Mouse (Mus musculus): Measurements from ENCODE around the gene Itm2c. TPM values are rescaled to one million over a fixed set of nuclear protein-coding genes. Genes with fewer than 3 reads are reported as not detected.
A peak's percentile ranks its signal among the peaks of the same experiment; 100 is the strongest.

Itm2c gene
- polyA plus RNA-seq, 1 experiment from 2014 or later = 233 TPM

DNA sequence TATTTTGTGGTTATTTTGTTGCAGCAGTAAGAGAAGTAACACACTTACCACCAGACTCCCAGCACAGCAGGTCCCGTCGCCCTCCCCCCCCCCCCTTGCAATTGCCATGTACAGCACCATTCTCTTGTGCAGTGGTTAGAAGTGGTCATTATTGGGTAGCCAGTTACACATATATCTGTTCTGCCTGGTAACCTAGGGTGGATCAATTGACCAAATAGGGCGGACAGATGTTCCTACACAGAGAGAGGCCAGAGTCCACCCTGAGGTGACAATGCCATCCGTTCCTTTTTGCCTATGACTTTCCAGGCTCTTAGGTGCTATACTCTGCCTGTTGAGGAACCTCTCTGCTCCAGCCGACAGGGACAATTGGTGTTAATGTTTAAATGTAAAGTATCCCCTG, 31.1 kb downstream of the Itm2c start:
- Histone ChIP-seq H3K9ac (no peak overlapping the region), H3K4me1 (peaks cover 31% of the 10 kb centered on the region), H3K4me2 (no peak overlapping the region), H3K36me3 (replicated peaks) (no peaks in the 10 kb centered on the region), H3K9me3 (no peaks in the 10 kb centered on the region), H3K4me3 (no peak overlapping the region), H3K27me3 (replicated peaks) (no peaks in the 10 kb centered on the region), H3K27ac (no peak overlapping the region)
- 86% methylated on average over 5 of the region's 5 CpGs for WGBS
- no peak for ATAC-seq (replicated peaks)

DNA sequence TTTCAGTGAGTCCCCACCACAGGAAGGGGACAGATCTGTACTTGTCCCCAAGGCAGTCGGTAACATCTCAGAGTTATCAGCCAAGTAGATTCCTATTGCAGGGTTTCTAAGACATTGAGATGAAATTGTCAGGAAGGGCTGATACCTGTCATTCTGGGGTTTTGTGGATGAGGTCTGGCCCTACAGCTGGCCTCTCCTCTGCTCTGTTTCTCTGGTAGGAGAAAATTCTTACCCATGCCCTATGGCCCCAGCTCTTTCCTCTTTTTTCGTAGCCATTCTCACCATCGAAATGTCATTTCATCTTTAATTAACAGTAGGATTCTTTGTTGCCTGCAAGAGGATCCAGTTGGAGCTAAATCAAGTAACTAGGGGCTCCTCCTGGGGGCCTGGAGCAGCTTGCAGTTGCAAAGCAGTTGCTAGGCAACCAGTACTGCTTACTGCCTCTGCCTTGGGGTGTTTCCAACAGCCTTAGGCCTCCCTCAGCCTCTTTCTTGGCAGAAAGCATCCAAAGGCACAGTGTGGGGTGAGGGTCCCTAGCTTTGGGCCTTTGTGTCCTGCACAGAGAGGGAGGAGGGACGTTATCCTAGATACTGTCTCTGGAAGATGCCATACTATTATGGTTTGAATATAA, 34.1 kb downstream of the Itm2c start, which contains the start of gene 4933407L21Rik:
Gene 4933407L21Rik (plus strand): TSS at position 427 of the 631 bp plus-strand sequence.
- H3K36me3 ChIP-seq (replicated peaks) = no peaks in the 10 kb centered on the region
- H3K9ac ChIP-seq = no peak within 1 kb of the TSS
- H3K9me3 ChIP-seq = no peaks in the 10 kb centered on the region
- peak within 1 kb of the TSS; percentile 86 for H3K27ac ChIP-seq
- peak; percentile 93 for ATAC-seq (replicated peaks)
- no peaks in the 10 kb centered on the region for H3K27me3 ChIP-seq (replicated peaks)
- no peak within 1 kb of the TSS; the same call in 1 of the 2 replicates for H3K4me3 ChIP-seq
- peaks cover 33% of the 10 kb centered on the region for H3K4me1 ChIP-seq
- 10% methylated on average over 4 of the region's 4 CpGs for WGBS
- H3K4me2 ChIP-seq = peak within 1 kb of the TSS; percentile 16

DNA sequence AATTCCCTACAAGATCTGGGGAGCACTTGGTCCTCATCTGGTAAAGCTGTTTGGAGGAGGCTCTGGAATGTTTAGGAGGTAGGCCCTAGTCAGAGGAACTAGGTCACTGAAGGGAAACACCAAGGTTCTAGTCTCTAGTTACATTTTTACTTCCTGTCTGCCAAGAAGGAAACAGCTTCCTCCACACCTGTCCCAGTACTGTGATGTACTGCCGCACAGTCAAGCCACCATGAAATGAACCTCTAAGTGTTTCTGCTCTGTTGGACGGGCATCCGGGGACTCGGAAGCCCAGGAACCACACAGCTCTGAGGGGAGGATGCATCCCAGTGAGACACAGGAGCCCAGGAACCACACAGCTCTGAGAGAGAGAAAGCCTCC, 34.6 kb downstream of the Itm2c start:
- H3K9ac ChIP-seq = no peak overlapping the region
- 47% methylated on average over 4 of the region's 4 CpGs for whole genome bisulfite sequencing
- ATAC-seq (replicated peaks) = peak; percentile 37

GRCm38 (mm10) chr1:85929406-85929805, 35.3 kb downstream of the Itm2c start:
- H3K4me1 ChIP-seq = peaks cover 46% of the 10 kb centered on the region
- H3K9me3 ChIP-seq = no peaks in the 10 kb centered on the region
- no peaks in the 10 kb centered on the region for H3K36me3 ChIP-seq (replicated peaks)
- H3K4me2 ChIP-seq = no peak overlapping the region
- H3K9ac ChIP-seq = no peak overlapping the region
- no peak for ATAC-seq (replicated peaks)
- no peak overlapping the region for H3K4me3 ChIP-seq
- H3K27me3 ChIP-seq (replicated peaks) = no peaks in the 10 kb centered on the region
- H3K27ac ChIP-seq = peak overlapping the region; percentile 86
- WGBS = 84% methylated on average over 6 of the region's 6 CpGs

More for the DNA sequence above, 34.6 kb downstream of the Itm2c start:
- H3K27me3 ChIP-seq (replicated peaks) = no peaks in the 10 kb centered on the region
- H3K36me3 ChIP-seq (replicated peaks) = no peaks in the 10 kb centered on the region
- H3K4me1 ChIP-seq = peaks cover 38% of the 10 kb centered on the region
- H3K4me2 ChIP-seq = peak overlapping the region; percentile 16
- H3K27ac ChIP-seq = peak overlapping the region; percentile 86
- no peaks in the 10 kb centered on the region for H3K9me3 ChIP-seq
- no peak overlapping the region for H3K4me3 ChIP-seq

GRCm38 (mm10) chr1:85931170-85931569, 37.1 kb downstream of the Itm2c start:
- no peak overlapping the region for H3K27ac ChIP-seq
- no peak overlapping the region for H3K4me3 ChIP-seq
- 82% methylated on average over 5 of the region's 5 CpGs for WGBS
- no peak overlapping the region for H3K9ac ChIP-seq
- H3K4me1 ChIP-seq = peaks cover 50% of the 10 kb centered on the region
- H3K9me3 ChIP-seq = no peaks in the 10 kb centered on the region
- no peak for ATAC-seq (replicated peaks)
- H3K4me2 ChIP-seq = no peak overlapping the region
- H3K36me3 ChIP-seq (replicated peaks) = no peaks in the 10 kb centered on the region
- H3K27me3 ChIP-seq (replicated peaks) = no peaks in the 10 kb centered on the region

- H3K27me3 ChIP-seq (replicated peaks) = no peaks in the 10 kb centered on the region
- ATAC-seq (replicated peaks) = 0 out of 2 replicates have a peak, but pooled peaks have one; percentile 2
- WGBS = 20% methylated on average over 7 of the region's 7 CpGs
- H3K9me3 ChIP-seq = no peaks in the 10 kb centered on the region
- peak overlapping the region; percentile 28; the same call in 1 of the 2 replicates for H3K4me2 ChIP-seq
- peaks cover 42% of the 10 kb centered on the region for H3K4me1 ChIP-seq
- no peaks in the 10 kb centered on the region for H3K36me3 ChIP-seq (replicated peaks)
- H3K9ac ChIP-seq = no peak overlapping the region
- H3K27ac ChIP-seq = peak overlapping the region; percentile 55
- H3K4me3 ChIP-seq = no peak overlapping the region
Observed at GRCm38 (mm10) chr1:85933226-85933625, 39.1 kb downstream of the Itm2c start.

- H3K4me1 ChIP-seq = peaks cover 36% of the 10 kb centered on the region
- H3K27me3 ChIP-seq (replicated peaks) = no peaks in the 10 kb centered on the region
- H3K4me2 ChIP-seq = peak overlapping the region; percentile 28; the same call in 1 of the 2 replicates
- peak; percentile 51 for ATAC-seq (replicated peaks)
- H3K27ac ChIP-seq = peak overlapping the region; percentile 55
- H3K36me3 ChIP-seq (replicated peaks) = no peaks in the 10 kb centered on the region
- H3K4me3 ChIP-seq = no peak overlapping the region
- H3K9me3 ChIP-seq = no peaks in the 10 kb centered on the region
- no peak overlapping the region for H3K9ac ChIP-seq
- 13% methylated on average over 11 of the region's 11 CpGs for WGBS
Observed at GRCm38 (mm10) chr1:85933631-85934465, 39.8 kb downstream of the Itm2c start.

GRCm38 (mm10) chr1:85934560-85934959, 40.5 kb downstream of the Itm2c start:
- no peak overlapping the region for H3K4me3 ChIP-seq
- no peaks in the 10 kb centered on the region for H3K27me3 ChIP-seq (replicated peaks)
- 11% methylated on average over 7 of the region's 7 CpGs for WGBS
- peaks cover 31% of the 10 kb centered on the region for H3K4me1 ChIP-seq
- no peak for ATAC-seq (replicated peaks)
- H3K4me2 ChIP-seq = no peak overlapping the region
- no peaks in the 10 kb centered on the region for H3K9me3 ChIP-seq
- no peak overlapping the region for H3K9ac ChIP-seq
- 0 out of 2 replicates have a peak overlapping the region, but pooled peaks have one; percentile 55 for H3K27ac ChIP-seq
- H3K36me3 ChIP-seq (replicated peaks) = no peaks in the 10 kb centered on the region

DNA sequence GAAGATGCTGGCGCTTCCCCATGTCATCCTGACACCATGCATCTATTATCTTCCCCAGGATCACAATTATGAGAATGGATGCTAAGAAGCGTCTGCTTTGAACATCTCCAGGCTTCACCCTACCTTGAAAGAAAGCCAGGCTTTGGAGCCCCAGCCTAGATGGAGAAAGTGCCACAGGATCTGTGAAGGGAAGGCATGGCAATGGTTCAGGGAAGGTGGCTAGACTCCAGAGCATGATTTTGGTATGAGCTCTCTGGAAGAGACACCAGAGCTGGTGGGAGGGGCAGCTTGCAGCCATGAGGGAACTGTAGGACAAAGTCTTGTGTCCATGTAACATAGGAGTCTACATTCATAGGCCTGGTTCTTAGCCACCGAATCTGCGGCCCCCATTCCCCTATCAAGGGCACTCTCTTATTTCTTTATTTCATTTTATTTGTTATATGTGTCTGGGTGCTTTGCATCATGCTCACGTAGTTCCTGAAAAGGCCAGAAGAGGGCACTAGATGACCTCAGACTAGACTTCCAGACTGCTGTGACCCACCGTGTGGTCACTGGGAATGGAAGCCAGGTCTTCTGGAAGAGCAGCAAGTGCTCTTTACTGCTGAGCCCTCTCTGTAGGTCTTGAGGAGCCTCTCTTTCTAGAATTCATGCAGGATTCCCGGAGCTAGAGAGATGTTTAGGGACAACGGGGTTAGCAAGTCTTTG, 41.2 kb downstream of the Itm2c start:
- Histone ChIP-seq H3K27ac (no peak overlapping the region), H3K9me3 (no peaks in the 10 kb centered on the region), H3K4me1 (peaks cover 31% of the 10 kb centered on the region), H3K9ac (no peak overlapping the region), H3K36me3 (replicated peaks) (no peaks in the 10 kb centered on the region), H3K4me3 (no peak overlapping the region), H3K4me2 (no peak overlapping the region), H3K27me3 (replicated peaks) (no peaks in the 10 kb centered on the region)
- ATAC-seq (replicated peaks) = no peak
- WGBS = 53% methylated on average over 8 of the region's 8 CpGs

DNA sequence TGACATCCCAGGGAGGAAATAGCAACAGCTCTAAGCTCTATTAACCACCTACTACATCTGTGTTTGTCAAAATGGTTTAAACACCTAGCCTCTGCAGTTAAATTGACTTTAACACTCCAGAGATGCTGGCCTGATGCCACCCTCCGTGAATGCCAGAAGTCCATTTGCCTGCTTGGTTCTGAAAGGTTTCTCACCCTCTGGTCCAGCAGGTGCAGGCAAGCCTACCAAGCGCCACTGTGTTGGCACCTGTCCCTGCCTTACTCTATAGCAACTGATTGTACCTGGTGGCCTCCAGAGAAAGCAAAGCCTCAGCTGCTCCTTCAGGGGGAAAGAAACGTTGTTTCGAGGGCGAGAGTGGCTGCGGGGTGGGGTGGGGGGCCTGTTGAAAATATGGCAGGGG, 42.2 kb downstream of the Itm2c start:
- no peak overlapping the region for H3K27ac ChIP-seq

GRCm38 (mm10) chr1:85937323-85937722, 43.2 kb downstream of the Itm2c start:
- Histone ChIP-seq H3K9me3 (no peaks in the 10 kb centered on the region), H3K27me3 (replicated peaks) (no peaks in the 10 kb centered on the region), H3K4me2 (no peak overlapping the region), H3K27ac (no peak overlapping the region), H3K36me3 (replicated peaks) (no peaks in the 10 kb centered on the region), H3K4me1 (peaks cover 23% of the 10 kb centered on the region), H3K4me3 (no peak overlapping the region), H3K9ac (no peak overlapping the region)
- WGBS = 72% methylated on average over 1 of the region's 1 CpGs
- ATAC-seq (replicated peaks) = no peak

More for the DNA sequence above, 42.2 kb downstream of the Itm2c start:
- no peaks in the 10 kb centered on the region for H3K9me3 ChIP-seq
- no peak for ATAC-seq (replicated peaks)
- 82% methylated on average over 6 of the region's 6 CpGs for WGBS
- H3K4me3 ChIP-seq = no peak overlapping the region
- H3K4me1 ChIP-seq = peaks cover 26% of the 10 kb centered on the region
- no peak overlapping the region for H3K4me2 ChIP-seq
- no peak overlapping the region for H3K9ac ChIP-seq
- H3K36me3 ChIP-seq (replicated peaks) = no peaks in the 10 kb centered on the region
- H3K27me3 ChIP-seq (replicated peaks) = no peaks in the 10 kb centered on the region

- H3K9ac ChIP-seq = no peak overlapping the region
- H3K4me3 ChIP-seq = no peak overlapping the region
- no peaks in the 10 kb centered on the region for H3K9me3 ChIP-seq
- H3K27me3 ChIP-seq (replicated peaks) = no peaks in the 10 kb centered on the region
- no peak for ATAC-seq (replicated peaks)
- WGBS = 85% methylated on average over 8 of the region's 8 CpGs
- no peaks in the 10 kb centered on the region for H3K36me3 ChIP-seq (replicated peaks)
- no peak overlapping the region for H3K4me2 ChIP-seq
- H3K27ac ChIP-seq = no peak overlapping the region
- no peaks in the 10 kb centered on the region for H3K4me1 ChIP-seq
Observed at GRCm38 (mm10) chr1:85942318-85942717, 48.2 kb downstream of the Itm2c start.
